Mouse (Mus musculus): ENCODE measurements at regions not wholly inside any gene's neighbourhood (a gene's known extent, or its start where the extent isn't known, plus 50 kb on each side); places are given as distances from the start of the nearest gene placed in this dataset.

- peak; percentile 36 for DNase-seq (ENCODE audit: low spot score)
Measured at GRCm38 (mm10) chr8:103433532-103434105, 648.2 kb upstream of the Cdh11 start.

- no peak for DNase-seq (ENCODE audit: low spot score)
Measured at GRCm38 (mm10) chr8:103438995-103439717, 653.7 kb upstream of the Cdh11 start.

GRCm38 (mm10) chr8:103441163-103441562 is 655.7 kb upstream of the Cdh11 start:
- peak; percentile 69 for DNase-seq (ENCODE audit: low spot score)

GRCm38 (mm10) chr8:103442420-103443125 is 657.1 kb upstream of the Cdh11 start:
- peak; percentile 33 for DNase-seq (ENCODE audit: low spot score)

- DNase-seq (ENCODE audit: low spot score) = no peak
Measured at GRCm38 (mm10) chr8:103444577-103444976, 656.8 kb upstream of the Cdh5 start.

- no peak for DNase-seq (ENCODE audit: low spot score)
Measured at GRCm38 (mm10) chr8:103445378-103445777, 656.0 kb upstream of the Cdh5 start.

- DNase-seq (ENCODE audit: low spot score) = no peak
Measured at GRCm38 (mm10) chr8:103447916-103448315, 653.5 kb upstream of the Cdh5 start.

GRCm38 (mm10) chr8:103451381-103452018 is 649.9 kb upstream of the Cdh5 start:
- no peak for DNase-seq (ENCODE audit: low spot score)

GRCm38 (mm10) chr8:103457176-103457575 is 644.2 kb upstream of the Cdh5 start:
- DNase-seq (ENCODE audit: low spot score) = no peak

GRCm38 (mm10) chr8:103463557-103463956 is 637.9 kb upstream of the Cdh5 start:
- no peak for DNase-seq (ENCODE audit: low spot score)

GRCm38 (mm10) chr8:103464777-103465353 is 636.6 kb upstream of the Cdh5 start:
- no peak for DNase-seq (ENCODE audit: low spot score)

GRCm38 (mm10) chr8:103467536-103468160 is 633.8 kb upstream of the Cdh5 start:
- peak; percentile 93 for DNase-seq (ENCODE audit: low spot score)

GRCm38 (mm10) chr8:103469049-103469448 is 632.4 kb upstream of the Cdh5 start:
- no peak for DNase-seq (ENCODE audit: low spot score)

- no peak for DNase-seq (ENCODE audit: low spot score)
Measured at GRCm38 (mm10) chr8:103470316-103470715, 631.1 kb upstream of the Cdh5 start.

GRCm38 (mm10) chr8:103475816-103476797 is 625.3 kb upstream of the Cdh5 start:
- DNase-seq (ENCODE audit: low spot score) = peak; percentile 52

- DNase-seq (ENCODE audit: low spot score) = peak; percentile 54
Measured at GRCm38 (mm10) chr8:103482033-103482720, 619.2 kb upstream of the Cdh5 start.

- peak; percentile 62 for DNase-seq (ENCODE audit: low spot score)
Measured at GRCm38 (mm10) chr8:103485441-103485840, 616.0 kb upstream of the Cdh5 start.

- DNase-seq (ENCODE audit: low spot score) = peak; percentile 45
Measured at GRCm38 (mm10) chr8:103489411-103489810, 612.0 kb upstream of the Cdh5 start.

- peak; percentile 79 for DNase-seq (ENCODE audit: low spot score)
Measured at GRCm38 (mm10) chr8:103492914-103493517, 608.4 kb upstream of the Cdh5 start.

Measured in adipocyte (in vitro differentiated cells).